Mouse (Mus musculus) liver, adult 2 months (tissue): ENCODE results near the gene Tnnc2. TPM values are rescaled to one million over a fixed set of nuclear protein-coding genes. Genes with fewer than 3 reads are reported as not detected.
A peak's percentile ranks its signal among the peaks of the same experiment; 100 is the strongest.

ENCODE experiments used
- DNase-seq: peaks from one replicate; pipeline ENCODE4 v3.0.0-alpha.2; 2011; ENCODE audit warnings: low read depth, low spot score; ENCODE audit errors: extremely low read depth
- H3K27ac ChIP-seq: fragments of 200-500 bp; replicated peaks from 2 replicates; pipeline ENCODE4 v1.5.1; 2012; ENCODE audit warnings: low read depth, mild to moderate bottlenecking, control low read depth, inconsistent platforms, low read length; ENCODE audit not compliant: insufficient read depth
- H3K27me3 ChIP-seq: fragments of 200-500 bp; 2 replicates; pipeline ENCODE4 v1.6.1; 2012; ENCODE audit warnings: mild to moderate bottlenecking, moderate library complexity, low read length, inconsistent platforms; ENCODE audit not compliant: control insufficient read depth, insufficient read depth
- H3K36me3 ChIP-seq: fragments of 200-500 bp; 2 replicates; pipeline ENCODE4 v1.6.1; 2012; ENCODE audit warnings: low read length, inconsistent platforms; ENCODE audit not compliant: control insufficient read depth, insufficient read depth
- H3K4me1 ChIP-seq: fragments of 200-500 bp; 2 replicates; pipeline ENCODE4 v1.6.1; 2011; ENCODE audit warnings: low read length; ENCODE audit not compliant: control insufficient read depth, insufficient read depth
- H3K4me3 ChIP-seq: fragments of 200-500 bp; 2 replicates; pipeline ENCODE4 v1.5.1; 2011; ENCODE audit warnings: low read depth, mild to moderate bottlenecking, control low read depth, low read length, moderate library complexity; ENCODE audit not compliant: insufficient read depth
- H3K79me2 ChIP-seq: fragments of 200-500 bp; 2 replicates; pipeline ENCODE4 v1.6.1; 2012; ENCODE audit warnings: inconsistent platforms, mild to moderate bottlenecking, low read length, moderate library complexity; ENCODE audit not compliant: control insufficient read depth, insufficient read depth
- H3K9ac ChIP-seq: fragments of 200-500 bp; 2 replicates; pipeline ENCODE4 v1.6.1; 2012; ENCODE audit warnings: low read depth, mild to moderate bottlenecking, control low read depth, inconsistent platforms, low read length
- CTCF ChIP-seq: fragments of 200-500 bp; IDR thresholded peaks from 2 replicates; pipeline ENCODE4 v1.5.1; 2011; ENCODE audit warnings: low read depth, low read length, control low read depth
- POLR2A ChIP-seq: fragments of 200-500 bp; IDR thresholded peaks from 2 replicates; pipeline ENCODE4 v1.6.1; 2011; ENCODE audit warnings: low read length, control low read depth; ENCODE audit not compliant: insufficient read depth; ENCODE audit errors: extremely low read depth
- WGBS: fragments of 180-500 bp; shearing (Covaris S2); methylation state at CpG from one replicate; pipeline ENCODE4 v1.1.7; 2018; 5-methylcytosine and 5-hydroxymethylcytosine counted together
- polyA plus RNA-seq: library from polyadenylated mRNA; depleted of rRNA; stranded (reverse); fragments of >200 nt; gene quantifications from 2 replicates; pipeline ENCODE4 v1.2.3, GENCODE M21; 2012
- total RNA-seq: library from RNA; depleted of rRNA; stranded (reverse); fragments of >200 nt; gene quantifications from 2 replicates; pipeline ENCODE4 v1.2.3, GENCODE M21; 2014

Gene Tnnc2
- total and polyA plus RNA-seq, 2 experiments: 6.1 TPM; not detected in 1

GRCm38 (mm10) chr2:164815821-164816220, 36.1 kb upstream of the Tnnc2 start:
- WGBS: 95% methylated on average over 8 of the region's 8 CpGs
- no peak for DNase-seq
- no peaks in the 10 kb centered on the region for H3K79me2 ChIP-seq
- no peak overlapping the region for H3K9ac ChIP-seq
- H3K27ac ChIP-seq: no peak overlapping the region
- no peaks in the 10 kb centered on the region for H3K4me1 ChIP-seq
- TF ChIP-seq POLR2A (no peak), CTCF (no peak)
- H3K36me3 ChIP-seq: no peaks in the 10 kb centered on the region
- H3K27me3 ChIP-seq: no peaks in the 10 kb centered on the region
- no peak overlapping the region for H3K4me3 ChIP-seq

GRCm38 (mm10) chr2:164815348-164815747, 35.6 kb upstream of the Tnnc2 start:
- no peak overlapping the region for H3K27ac ChIP-seq
- H3K36me3 ChIP-seq: no peaks in the 10 kb centered on the region
- no peaks in the 10 kb centered on the region for H3K4me1 ChIP-seq
- H3K9ac ChIP-seq: no peak overlapping the region
- TF ChIP-seq CTCF (no peak), POLR2A (no peak)
- no peak overlapping the region for H3K4me3 ChIP-seq
- no peak for DNase-seq
- no peaks in the 10 kb centered on the region for H3K79me2 ChIP-seq
- no peaks in the 10 kb centered on the region for H3K27me3 ChIP-seq
- 87% methylated on average over 5 of the region's 5 CpGs for WGBS

GRCm38 (mm10) chr2:164813557-164813956, 33.8 kb upstream of the Tnnc2 start:
- no peak for TF ChIP-seq POLR2A
- TF ChIP-seq CTCF: no peak
- DNase-seq: no peak
- 76% methylated on average over 2 of the region's 2 CpGs for WGBS

GRCm38 (mm10) chr2:164806614-164807013, 26.8 kb upstream of the Tnnc2 start:
- Histone ChIP-seq H3K9ac (no peak overlapping the region), H3K27me3 (no peaks in the 10 kb centered on the region), H3K36me3 (no peaks in the 10 kb centered on the region), H3K4me3 (no peak overlapping the region), H3K27ac (no peak overlapping the region), H3K4me1 (peaks cover 9% of the 10 kb centered on the region), H3K79me2 (peaks cover 10% of the 10 kb centered on the region; the same call in 1 of the 2 replicates)
- 75% methylated on average over 7 of the region's 7 CpGs for WGBS
- TF ChIP-seq CTCF (no peak), POLR2A (no peak)
- DNase-seq: no peak

More at GRCm38 (mm10) chr2:164813557-164813956, 33.8 kb upstream of the Tnnc2 start:
- Histone ChIP-seq H3K4me3 (no peak overlapping the region), H3K4me1 (no peaks in the 10 kb centered on the region), H3K79me2 (no peaks in the 10 kb centered on the region), H3K27ac (no peak overlapping the region), H3K27me3 (no peaks in the 10 kb centered on the region), H3K9ac (no peak overlapping the region), H3K36me3 (no peaks in the 10 kb centered on the region)

- no peaks in the 10 kb centered on the region for H3K36me3 ChIP-seq
- H3K27ac ChIP-seq: peak overlapping the region; percentile 87
- H3K27me3 ChIP-seq: no peaks in the 10 kb centered on the region
- H3K4me1 ChIP-seq: peaks cover 9% of the 10 kb centered on the region
- WGBS: 1% methylated on average over 21 of the region's 21 CpGs
- peak overlapping the region; percentile 68 for H3K4me3 ChIP-seq
- H3K79me2 ChIP-seq: peaks cover 10% of the 10 kb centered on the region; the same call in 1 of the 2 replicates
- TF ChIP-seq POLR2A (no peak), CTCF (no peak)
- no peak for DNase-seq
- H3K9ac ChIP-seq: peak overlapping the region; percentile 78
Observed at GRCm38 (mm10) chr2:164805332-164805718, 25.6 kb upstream of the Tnnc2 start.

- Histone ChIP-seq H3K4me1 (peaks cover 9% of the 10 kb centered on the region), H3K9ac (peak within 1 kb of the TSS; percentile 87), H3K79me2 (peaks cover 10% of the 10 kb centered on the region; the same call in 1 of the 2 replicates), H3K27ac (peak within 1 kb of the TSS; percentile 87), H3K36me3 (no peaks in the 10 kb centered on the region), H3K4me3 (peak within 1 kb of the TSS; percentile 77), H3K27me3 (no peaks in the 10 kb centered on the region)
- WGBS: under 1% methylated on average over 47 of the region's 47 CpGs
- DNase-seq: peak; percentile 98
- peak; percentile 85 for TF ChIP-seq POLR2A
- no peak for TF ChIP-seq CTCF
Observed at GRCm38 (mm10) chr2:164804533-164805331, 25.0 kb upstream of the Tnnc2 start, which contains the start of the genes Acot8 and Zswim3. Gene Acot8 (minus strand): TSS chr2:164804882. Gene Zswim3 (plus strand): TSS chr2:164805098.
